Mouse (Mus musculus): ENCODE data around the gene Gpr157.

The Gpr157 gene

GRCm38 (mm10) chr4:150109636-150110035 is 22.5 kb downstream of the Gpr157 start:
- DNase-seq (ENCODE audit: low spot score in 2 of 2), result no peak

DNA sequence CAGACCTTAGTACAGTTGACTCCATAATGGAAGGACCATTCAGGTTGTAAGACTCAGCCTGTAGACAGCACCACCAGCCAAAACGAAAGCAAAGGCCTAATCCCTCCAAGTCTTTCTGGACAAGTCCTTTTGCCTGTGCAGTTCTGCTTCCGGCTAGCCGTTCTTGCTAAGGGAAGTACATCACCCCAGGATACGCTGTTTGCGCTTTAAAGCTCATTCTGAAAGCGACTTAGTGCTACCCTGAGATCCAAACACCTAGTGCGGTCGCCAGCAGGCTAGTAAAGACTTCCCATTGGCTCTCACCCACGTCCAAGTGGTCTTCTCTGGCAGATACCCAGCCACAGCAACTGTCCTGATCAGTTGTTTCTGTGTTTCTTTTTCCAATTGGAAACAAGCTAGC is 23.2 kb downstream of the Gpr157 start:
- no peak for DNase-seq (ENCODE audit: low spot score in 2 of 2)

- DNase-seq (ENCODE audit: low spot score in 2 of 2), result peak; percentile 31 to 75
Observed at GRCm38 (mm10) chr4:150112867-150113266, 25.7 kb downstream of the Gpr157 start.

DNA sequence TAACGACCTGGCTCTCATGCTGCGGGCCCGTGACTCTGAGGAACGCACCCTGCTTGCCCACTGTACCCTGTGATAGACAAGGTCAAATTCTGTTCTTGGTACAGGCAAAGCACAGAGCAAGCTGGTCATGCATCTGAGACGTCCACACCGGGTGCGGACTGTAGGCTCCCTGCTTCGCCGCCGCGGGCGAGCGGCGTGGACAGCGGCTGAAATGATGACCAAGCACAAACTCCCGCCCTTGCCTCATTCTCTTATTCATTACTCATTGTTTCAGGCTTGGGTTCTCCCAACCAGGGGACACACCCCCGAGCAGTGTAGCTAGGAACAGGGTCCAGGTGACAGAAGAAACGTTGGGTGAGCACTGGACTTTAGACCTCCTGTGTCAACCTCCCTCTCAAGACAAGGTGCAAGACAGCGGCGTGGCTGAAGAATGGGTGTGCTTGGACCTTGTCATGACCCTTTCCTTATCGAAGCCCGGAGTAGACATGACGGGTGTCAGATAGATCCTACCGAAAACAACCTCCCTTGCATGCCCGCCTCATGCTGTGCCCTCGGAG is 27.4 kb downstream of the Gpr157 start:
- no peak for DNase-seq (ENCODE audit: low spot score in 2 of 2)

DNA sequence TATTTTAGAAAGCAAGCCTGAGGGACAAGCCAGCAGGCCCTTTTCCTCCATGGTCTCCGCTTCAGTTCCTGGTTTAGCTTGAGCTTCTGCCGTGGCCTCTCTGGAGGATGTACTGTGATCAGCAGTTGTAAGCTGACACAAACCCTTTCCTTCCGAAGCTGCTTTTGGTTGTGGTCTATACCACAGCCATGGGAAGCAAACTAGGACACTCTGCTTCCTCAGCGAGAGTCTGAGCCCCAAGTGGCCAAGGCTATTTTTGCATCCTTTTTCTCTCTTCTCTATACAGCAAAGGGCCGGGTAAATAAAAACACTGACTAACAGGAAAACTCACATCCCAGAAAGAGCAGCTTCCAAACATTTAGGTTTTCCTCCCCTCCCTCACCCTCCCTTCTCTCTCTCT is 30.1 kb downstream of the Gpr157 start:
- DNase-seq (ENCODE audit: low spot score in 2 of 2), result no peak

DNA sequence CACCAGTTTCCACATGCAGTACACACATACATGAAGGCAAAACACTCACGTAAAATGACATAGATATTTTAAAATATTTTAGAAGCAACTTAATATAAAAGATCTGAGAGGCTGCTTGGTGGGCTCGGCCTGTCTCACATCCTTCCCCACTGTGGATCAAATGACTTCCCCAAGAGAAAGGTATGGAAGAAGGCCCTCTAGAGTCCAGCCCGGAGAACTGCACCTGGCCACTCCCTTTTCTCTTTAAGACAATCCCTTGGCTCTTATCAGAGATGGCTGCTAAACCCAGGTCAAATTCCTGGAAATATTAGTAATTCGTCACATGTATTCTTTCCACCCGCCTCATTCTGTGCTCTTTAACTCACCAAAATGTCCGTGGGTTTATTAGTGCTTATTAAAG is 31.0 kb downstream of the Gpr157 start:
- DNase-seq (ENCODE audit: low spot score in 2 of 2), result no peak

DNA sequence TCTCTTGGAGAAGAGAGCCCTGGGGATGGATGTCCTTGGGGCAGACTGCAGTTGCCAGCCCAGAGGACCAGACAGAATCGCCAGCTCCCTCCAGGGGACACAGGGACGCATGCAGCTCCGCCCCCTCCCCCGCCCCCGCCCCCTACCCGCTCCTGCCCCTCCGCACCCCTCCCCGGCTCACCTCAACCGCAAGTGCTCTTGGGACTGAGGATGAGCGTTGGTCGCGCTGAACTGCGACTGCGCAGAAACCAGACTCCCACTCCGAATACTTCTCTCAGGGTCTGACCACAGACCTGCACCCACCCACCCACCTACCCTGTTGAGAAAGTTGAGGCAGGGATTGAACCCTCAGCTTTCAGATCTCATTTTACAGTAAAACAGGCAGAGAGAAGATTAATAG is 31.9 kb downstream of the Gpr157 start, which contains the start of gene Slc2a5:
TSS of gene Slc2a5 (plus strand) at position 229 of the 400 bp plus-strand sequence.
- DNase-seq (ENCODE audit: low spot score in 2 of 2), result no peak

DNA sequence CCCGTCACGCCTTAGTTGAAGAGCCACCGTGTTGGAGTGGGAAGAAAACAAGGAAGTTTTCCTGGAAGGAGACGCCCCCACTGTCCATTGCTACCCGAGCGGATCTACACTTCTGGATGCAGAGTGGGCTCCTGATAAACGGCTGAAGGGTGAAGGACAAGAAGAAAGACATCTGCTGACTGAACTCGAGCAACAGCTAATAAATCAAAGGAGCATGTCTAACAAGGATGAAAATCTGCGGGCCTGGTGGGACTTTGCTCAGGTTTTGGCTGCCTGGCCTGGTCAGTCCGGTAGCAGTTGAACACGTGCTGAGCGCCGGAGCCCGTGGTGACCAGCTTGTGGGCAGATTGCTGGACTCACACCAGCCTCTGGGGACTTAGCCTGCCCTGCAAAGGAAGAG is 32.5 kb downstream of the Gpr157 start:
- no peak for DNase-seq (ENCODE audit: low spot score in 2 of 2)

GRCm38 (mm10) chr4:150120173-150120833 is 33.1 kb downstream of the Gpr157 start:
- DNase-seq (ENCODE audit: low spot score in 2 of 2), result no peak

GRCm38 (mm10) chr4:150121430-150121829 is 34.3 kb downstream of the Gpr157 start:
- no peak for DNase-seq (ENCODE audit: low spot score in 2 of 2)

GRCm38 (mm10) chr4:150122476-150122875 is 35.3 kb downstream of the Gpr157 start:
- DNase-seq (ENCODE audit: low spot score in 2 of 2), result no peak

DNA sequence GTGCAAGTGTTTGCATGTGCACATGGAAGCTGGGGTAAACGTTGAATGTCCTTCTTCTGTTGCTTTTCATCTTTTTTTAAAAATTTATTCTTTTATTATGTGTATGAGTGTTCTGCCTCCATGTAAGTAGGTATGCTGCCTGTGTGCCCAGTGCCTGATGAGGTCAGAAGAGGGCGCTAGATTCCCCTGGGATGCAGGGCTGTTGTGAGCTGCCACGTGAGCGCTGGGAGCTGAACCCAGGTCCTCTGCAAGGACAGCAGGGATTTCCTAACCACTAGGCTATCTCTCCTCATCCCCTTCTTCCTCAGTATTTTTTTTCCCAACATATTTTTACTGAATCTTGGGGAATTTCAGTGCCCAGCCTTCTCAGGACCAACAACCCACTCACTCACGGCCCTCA is 39.2 kb downstream of the Gpr157 start:
- DNase-seq (ENCODE audit: low spot score in 2 of 2), result no peak

DNA sequence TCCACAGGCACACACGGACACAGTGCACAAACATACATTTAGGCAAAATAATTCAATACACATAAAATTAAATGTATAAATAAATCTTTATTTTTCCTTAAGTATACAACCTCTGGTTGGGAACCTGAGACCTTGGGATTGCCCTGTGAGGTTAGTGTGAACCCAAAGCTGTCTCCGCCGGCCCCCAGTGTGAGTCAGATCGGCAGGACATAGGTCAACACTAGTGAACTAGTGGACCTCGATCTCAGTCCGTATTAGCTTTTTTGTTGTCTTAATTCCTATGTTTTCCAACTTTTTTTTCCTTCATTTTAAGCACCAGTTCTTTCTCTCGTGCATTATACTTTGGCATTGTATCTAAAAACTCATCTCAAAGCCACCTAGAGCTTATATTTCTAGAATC is 40.7 kb downstream of the Gpr157 start:
- no peak for DNase-seq (ENCODE audit: low spot score in 2 of 2)

DNA sequence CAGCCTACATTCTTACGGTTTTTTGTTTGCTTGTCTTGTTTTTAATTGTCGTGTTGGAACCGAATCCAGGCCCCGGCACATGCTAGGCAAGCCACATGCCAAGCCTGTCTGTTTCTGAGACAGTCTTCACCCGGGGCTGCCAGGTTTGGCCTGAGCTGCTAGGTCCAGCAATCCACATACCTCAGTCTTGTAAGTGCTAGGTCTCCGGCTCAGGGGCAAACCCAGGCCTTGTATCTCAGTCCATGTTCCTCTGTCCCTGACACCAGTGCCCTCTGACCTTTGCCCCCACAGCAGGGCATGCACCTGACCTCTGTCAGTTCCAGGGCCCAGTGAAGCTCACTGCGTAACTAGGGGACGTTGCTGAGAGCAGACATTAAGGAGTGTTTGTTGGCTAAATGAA is 41.4 kb downstream of the Gpr157 start:
- DNase-seq (ENCODE audit: low spot score in 2 of 2), result no peak

DNA sequence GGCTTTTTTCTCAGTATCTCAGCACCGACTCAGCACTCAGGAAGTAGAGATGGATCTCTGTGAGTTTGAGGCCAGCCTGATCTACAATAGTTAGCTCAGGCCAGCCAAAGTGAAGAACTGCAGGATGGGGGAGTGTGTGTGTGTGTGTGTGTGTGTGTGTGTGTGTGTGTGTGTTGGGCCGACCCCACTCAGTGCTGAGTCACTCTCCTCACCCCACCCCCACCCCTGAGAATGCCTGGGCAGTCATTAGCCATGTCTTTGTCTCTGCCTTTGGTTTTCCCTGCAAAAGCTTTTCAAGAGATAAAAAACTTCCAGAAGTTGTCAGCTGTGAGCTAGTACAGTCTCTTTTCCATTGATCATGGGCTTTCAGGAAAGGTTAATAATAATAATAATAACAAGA is 43.5 kb downstream of the Gpr157 start:
- no peak for DNase-seq (ENCODE audit: low spot score in 2 of 2)

DNA sequence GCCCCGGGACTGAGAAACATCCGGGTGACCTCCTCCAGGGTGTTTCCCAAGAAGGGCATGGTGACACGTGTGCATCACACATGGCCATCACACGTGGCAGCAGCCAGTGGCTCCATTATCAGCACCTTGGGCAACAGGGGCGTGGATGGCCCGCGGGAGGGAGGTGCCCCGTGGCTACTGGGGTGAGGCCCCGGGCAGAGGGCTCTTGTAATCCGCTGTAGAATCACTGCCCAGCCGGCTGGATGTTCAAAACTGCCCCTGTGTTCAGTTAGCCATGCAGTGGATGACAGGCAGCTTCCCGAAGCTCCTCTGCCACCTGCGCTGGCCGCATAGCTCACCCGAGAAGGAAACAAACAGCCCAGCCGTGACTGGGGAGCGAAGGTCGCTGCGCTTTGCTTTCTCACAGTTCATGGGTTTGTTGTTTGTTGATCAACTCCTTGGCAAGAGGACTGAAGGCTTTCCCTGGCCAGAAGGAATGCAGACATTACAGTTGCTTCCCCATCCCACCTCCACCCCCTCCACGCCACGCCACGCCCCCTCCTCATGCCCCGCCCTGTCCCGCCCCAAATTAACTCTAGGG is 45.6 kb downstream of the Gpr157 start:
- peak in 1 of 2 experiments; percentile 24 for DNase-seq (ENCODE audit: low spot score in 2 of 2)

DNA sequence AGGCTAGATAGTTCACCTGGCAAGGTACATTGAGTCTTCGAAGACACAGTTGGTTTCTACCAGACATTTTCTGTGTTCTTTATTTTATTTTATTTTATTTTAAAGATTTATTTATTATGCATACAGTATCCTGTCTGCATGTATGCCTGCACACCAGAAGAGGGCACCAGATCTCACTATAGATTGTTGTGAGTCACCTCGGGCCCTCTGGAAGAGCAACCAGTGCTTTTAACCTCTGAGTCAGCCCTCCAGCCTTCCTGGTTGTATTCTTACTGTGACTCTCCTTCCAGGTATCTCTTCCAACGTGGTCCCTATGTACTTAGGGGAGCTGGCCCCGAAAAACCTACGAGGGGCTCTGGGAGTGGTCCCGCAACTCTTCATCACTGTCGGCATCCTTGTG is 48.1 kb downstream of the Gpr157 start:
- no peak for DNase-seq (ENCODE audit: low spot score in 2 of 2)

- DNase-seq (ENCODE audit: low spot score in 2 of 2), result peak; percentile 33 to 65
Observed at GRCm38 (mm10) chr4:150136693-150137092, 49.5 kb downstream of the Gpr157 start.

DNA sequence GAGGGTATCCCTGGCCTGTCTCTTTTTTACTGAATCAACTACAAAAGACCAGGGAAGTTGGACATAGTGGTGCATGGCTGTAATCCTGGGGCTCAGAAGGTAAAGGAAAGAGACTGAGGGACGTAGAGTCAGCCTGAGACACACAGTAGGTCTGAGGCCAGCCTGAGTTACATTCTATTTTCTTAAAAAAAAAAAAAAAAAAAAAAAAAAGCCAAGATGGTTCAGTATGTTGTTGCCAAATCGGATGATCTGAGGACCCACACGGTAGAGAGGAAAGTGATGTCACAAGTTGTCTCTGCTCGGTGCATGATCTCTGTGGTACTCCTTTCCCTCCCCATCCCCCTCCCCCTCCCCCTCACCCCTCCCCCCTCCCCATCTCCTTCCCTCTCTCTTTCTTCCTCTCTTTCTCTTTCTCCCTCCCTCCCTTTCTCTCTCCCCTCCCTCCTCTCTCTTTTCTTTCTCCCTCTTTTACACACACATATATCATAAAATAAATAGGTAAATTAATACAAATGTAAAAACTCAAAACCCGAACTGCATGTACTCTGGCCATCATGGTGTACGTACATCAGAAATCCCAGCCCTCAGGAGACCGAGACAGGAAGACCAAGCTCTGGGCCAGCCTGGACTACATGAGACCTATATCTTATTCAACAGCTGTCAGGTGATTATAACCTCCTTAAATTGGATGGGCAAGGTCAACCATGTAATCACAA is 50.4 kb downstream of the Gpr157 start:
- no peak for DNase-seq (ENCODE audit: low spot score in 2 of 2)

- peak in 1 of 2 experiments; percentile 29 for DNase-seq (ENCODE audit: low spot score in 2 of 2)
Observed at GRCm38 (mm10) chr4:150138084-150138543, 50.9 kb downstream of the Gpr157 start.

- no peak for DNase-seq (ENCODE audit: low spot score in 2 of 2)
Observed at GRCm38 (mm10) chr4:150139090-150139489, 51.9 kb downstream of the Gpr157 start.

DNA sequence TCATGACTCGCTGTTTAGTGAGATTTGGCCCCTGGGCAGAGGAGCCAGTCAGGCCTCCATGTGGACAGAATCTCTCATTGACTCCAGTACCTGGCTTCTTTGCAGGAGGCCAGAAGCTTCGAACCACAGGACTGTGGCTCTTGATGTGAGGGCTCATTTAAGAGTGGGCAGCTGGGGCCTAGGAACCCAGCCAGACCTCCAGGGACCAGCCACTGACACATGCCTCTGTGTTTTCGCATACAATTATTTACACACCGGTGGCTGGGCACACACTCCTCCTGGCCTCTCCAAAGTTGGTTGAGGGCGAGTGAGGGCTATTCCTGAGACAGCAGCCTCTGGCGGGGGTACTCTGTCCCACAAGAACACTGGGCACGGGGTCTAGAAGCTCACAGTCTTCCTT is 53.2 kb downstream of the Gpr157 start:
- DNase-seq (ENCODE audit: low spot score in 2 of 2), result no peak

DNA sequence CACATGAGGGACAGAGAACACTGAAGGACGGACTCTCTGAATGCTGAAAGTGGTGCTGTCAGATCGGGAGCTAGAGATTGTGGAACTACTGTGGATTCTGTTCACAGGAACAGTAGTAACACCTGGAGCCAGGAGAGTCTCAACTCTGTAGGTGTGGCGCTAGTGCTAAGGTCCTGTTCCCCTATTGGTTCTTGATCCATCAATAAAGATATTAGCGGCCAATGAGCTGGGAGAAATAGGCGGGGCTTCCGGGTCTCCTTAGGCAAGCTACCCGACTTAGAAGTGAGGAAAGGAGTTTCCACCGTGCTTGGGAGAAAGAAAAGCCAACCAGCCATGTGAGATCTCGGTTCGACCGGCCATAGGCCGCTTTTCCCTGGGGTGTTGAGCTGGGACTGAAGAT is 57.1 kb downstream of the Gpr157 start:
- DNase-seq (ENCODE audit: low spot score in 2 of 2), result no peak

Measured in urinary bladder, adult 18-20 months (tissue).